Mouse (Mus musculus) gastrocnemius, postnatal 36 days (tissue): ENCODE data around the gene Banp. TPM values are rescaled to one million over a fixed set of nuclear protein-coding genes. Genes with fewer than 3 reads are reported as not detected.

ENCODE experiments used
- DNase-seq, 2 experiments: peaks; one replicate each; pipeline ENCODE4 v3.0.0; 2022
- intact Hi-C: fragments of 180-260 bp; cut with DNase I; formaldehyde crosslinking; loops from one replicate; pipeline ENCODE4 v1.15.1; 2025
- total RNA-seq, 2 experiments: library from RNA; stranded (reverse); gene quantifications; 2 replicates each; pipeline ENCODE4 v1.2.3; 2021

Banp gene
- total RNA-seq, 2 experiments from 2014 or later = 6.6 to 17.8 TPM

GRCm38 (mm10) chr8:122006688-122007484 lies 57.3 kb downstream of the Banp start:
- intact Hi-C loops = no loop called here
- no peak for DNase-seq

GRCm38 (mm10) chr8:122008395-122008794 lies 58.8 kb downstream of the Banp start:
- DNase-seq = no peak
- intact Hi-C loops = loop anchor here (1.0 kb wide), 1 partner anchor 43 kb away; no protein-coding TSS in a partner anchor

GRCm38 (mm10) chr8:122010638-122011037 lies 61.1 kb downstream of the Banp start:
- no peak for DNase-seq
- intact Hi-C loops = no loop called here

GRCm38 (mm10) chr8:122011066-122011588 lies 61.6 kb downstream of the Banp start:
- intact Hi-C loops = no loop called here

GRCm38 (mm10) chr8:122014606-122015005 lies 65.1 kb downstream of the Banp start:
- intact Hi-C loops = no loop called here
- DNase-seq = no peak

More at GRCm38 (mm10) chr8:122011066-122011588, 61.6 kb downstream of the Banp start:
- DNase-seq = no peak

GRCm38 (mm10) chr8:122018046-122018831 lies 68.7 kb downstream of the Banp start:
- intact Hi-C loops = no loop called here
- DNase-seq = peak in 1 of 2 experiments; percentile 24

GRCm38 (mm10) chr8:122019162-122019561 lies 69.6 kb downstream of the Banp start:
- no peak for DNase-seq
- intact Hi-C loops = no loop called here

GRCm38 (mm10) chr8:122020050-122020771 lies 70.7 kb downstream of the Banp start:
- DNase-seq = no peak
- intact Hi-C loops = no loop called here

GRCm38 (mm10) chr8:122021725-122022124 lies 72.2 kb downstream of the Banp start:
- no peak for DNase-seq
- intact Hi-C loops = no loop called here

- intact Hi-C loops = no loop called here
Observed at GRCm38 (mm10) chr8:122022274-122022673, 72.7 kb downstream of the Banp start.

GRCm38 (mm10) chr8:122022705-122023104 lies 73.2 kb downstream of the Banp start:
- intact Hi-C loops = no loop called here
- no peak for DNase-seq

More at GRCm38 (mm10) chr8:122022274-122022673, 72.7 kb downstream of the Banp start:
- no peak for DNase-seq

- intact Hi-C loops = no loop called here
- DNase-seq = no peak
Observed at GRCm38 (mm10) chr8:122025546-122025945, 76.0 kb downstream of the Banp start.

GRCm38 (mm10) chr8:122028116-122028515 lies 78.6 kb downstream of the Banp start:
- DNase-seq = no peak
- intact Hi-C loops = no loop called here

GRCm38 (mm10) chr8:122030965-122031364 lies 81.4 kb downstream of the Banp start:
- intact Hi-C loops = no loop called here
- no peak for DNase-seq

- no peak for DNase-seq
- intact Hi-C loops = no loop called here
Observed at GRCm38 (mm10) chr8:122032741-122033140, 83.2 kb downstream of the Banp start.

GRCm38 (mm10) chr8:122035543-122035942 lies 86.0 kb downstream of the Banp start:
- intact Hi-C loops = no loop called here
- DNase-seq = no peak

- intact Hi-C loops = no loop called here
- DNase-seq = no peak
Observed at GRCm38 (mm10) chr8:122036325-122036724, 86.8 kb downstream of the Banp start.

GRCm38 (mm10) chr8:122037279-122037678 lies 87.7 kb downstream of the Banp start:
- DNase-seq = no peak
- intact Hi-C loops = no loop called here

- no peak for DNase-seq
- intact Hi-C loops = no loop called here
Observed at GRCm38 (mm10) chr8:122038076-122038475, 88.5 kb downstream of the Banp start.

GRCm38 (mm10) chr8:122039452-122039851 lies 89.9 kb downstream of the Banp start:
- DNase-seq = no peak
- intact Hi-C loops = no loop called here
